Mouse (Mus musculus): Measurements from ENCODE around the gene Dbn1.

Gene Dbn1

DNA sequence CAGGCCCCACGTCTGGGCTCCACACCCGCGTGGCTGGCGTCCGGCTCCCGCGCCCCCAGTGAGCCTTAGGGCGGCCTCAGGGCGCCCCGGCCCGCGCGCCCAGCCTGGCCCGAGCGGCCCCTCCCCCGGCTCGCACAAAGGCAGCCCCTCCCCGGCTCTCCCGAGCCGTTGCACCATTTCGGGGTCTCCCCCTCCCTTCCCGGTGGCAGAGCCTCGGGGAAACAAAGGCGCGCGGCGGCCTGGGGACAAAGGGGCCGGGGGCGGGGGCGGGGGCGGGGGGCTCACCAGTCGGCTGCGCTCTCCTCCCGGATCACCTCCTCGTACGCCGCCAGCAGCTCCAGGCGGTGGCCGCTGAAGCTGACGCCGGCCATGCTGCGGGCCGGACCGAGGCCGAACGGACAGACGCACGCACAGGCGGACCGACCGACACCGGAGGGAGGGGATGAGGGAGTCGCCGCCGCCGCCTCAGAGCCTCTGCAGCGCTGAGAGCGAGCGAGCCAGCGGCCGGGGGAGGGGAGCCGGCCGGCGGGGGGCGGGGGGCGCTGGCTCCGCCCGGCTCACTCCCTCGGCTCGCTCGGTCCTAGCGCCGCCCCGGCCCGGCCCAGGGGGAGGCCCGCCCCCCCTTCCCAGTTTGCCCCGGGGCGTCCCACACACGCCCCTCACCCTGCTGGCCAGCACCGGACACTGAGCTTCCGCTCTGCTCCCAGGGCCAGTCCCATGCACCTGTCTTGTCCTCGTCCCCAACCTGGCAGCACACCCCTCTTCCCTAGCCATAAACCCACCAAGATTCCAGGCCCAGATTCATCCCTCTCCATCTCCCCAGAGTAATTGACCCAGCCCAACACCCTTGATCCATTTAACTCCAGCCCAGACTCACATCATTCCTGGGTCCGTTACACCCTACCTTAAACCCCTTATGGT, at the start of gene Dbn1:
Gene Dbn1, minus strand, starts transcription at position 534 of the 921 bp plus-strand sequence.
- ChIA-PET CTCF (interaction anchor here in 2 of 4 experiments (1.3 to 2.6 kb wide), 4 partner anchors 15 to 70 kb away, joined by 3 to 9 read pairs (median 3); no protein-coding TSS in a partner anchor), POLR2A (interaction anchor here in 3 of 4 experiments (0.6 to 3.2 kb wide), 8 partner anchors 9 to 82 kb away, joined by 3 to 15 read pairs (median 4); partner anchors contain the start of gene Ddx41 (in 1 of the 3))

GRCm38 (mm10) chr13:55536194-55537175, 48.6 kb upstream of the Dbn1 start, which contains the start of gene Ddx41:
Ddx41 (minus strand) TSS chr13:55536658.
- ChIA-PET POLR2A (interaction anchor here in 3 of 4 experiments (0.6 to 2.4 kb wide), 43 partner anchors 9 to 778 kb away, joined by 3 to 10 read pairs (median 3); partner anchors contain the start of genes B230219D22Rik (in 2 of the 3), Caml (in 1 of the 3), Fam193b (in 1 of the 3) and Grk6 (in 1 of the 3)), CTCF (interaction anchor here (0.5 to 2.0 kb wide), 31 partner anchors 8 to 209 kb away, joined by 3 to 9 read pairs (median 3); partner anchors contain the start of genes Fam193b (in 1 of the 4) and Grk6 (in 1 of the 4))

- CTCF ChIA-PET, result interaction anchor here (0.5 to 2.0 kb wide), 23 partner anchors 9 to 208 kb away, joined by 3 to 9 read pairs (median 4); partner anchors contain the start of genes Fam193b (in 1 of the 4) and Grk6 (in 1 of the 4)
These were observed 47.9 kb upstream of the Dbn1 start for GRCm38 (mm10) chr13:55535796-55536193.

GRCm38 (mm10) chr13:55535191-55535590, 47.3 kb upstream of the Dbn1 start:
- POLR2A ChIA-PET, result interaction anchor here in 2 of 4 experiments (1.4 to 3.2 kb wide), 4 partner anchors 8 to 14 kb away, joined by 3 to 22 read pairs (median 6); no protein-coding TSS in a partner anchor

More at GRCm38 (mm10) chr13:55535796-55536193, 47.9 kb upstream of the Dbn1 start:
- POLR2A ChIA-PET, result interaction anchor here in 3 of 4 experiments (0.6 to 1.6 kb wide), 35 partner anchors 8 to 777 kb away, joined by 3 to 10 read pairs (median 4); partner anchors contain the start of genes B230219D22Rik (in 2 of the 3), Caml (in 1 of the 3), Fam193b (in 1 of the 3) and Grk6 (in 1 of the 3)

GRCm38 (mm10) chr13:55529198-55529915, 41.4 kb upstream of the Dbn1 start, which contains the start of gene Dok3:
Dok3 (minus strand) TSS chr13:55529296.
- CTCF ChIA-PET, result interaction anchor here (0.5 to 1.1 kb wide), 6 partner anchors 11 to 508 kb away, joined by 3 to 4 read pairs (median 3); no protein-coding TSS in a partner anchor
- POLR2A ChIA-PET, result interaction anchor here in 1 of 4 experiments (1.0 to 1.6 kb wide), 5 partner anchors 15 to 199 kb away, joined by 3 to 8 read pairs (median 3); partner anchors contain the start of gene Prr7

More at GRCm38 (mm10) chr13:55535191-55535590, 47.3 kb upstream of the Dbn1 start:
- CTCF ChIA-PET, result interaction anchor here in 2 of 4 experiments (0.6 to 2.0 kb wide), 3 partner anchors 12 to 199 kb away, joined by 4 to 9 read pairs (median 4); no protein-coding TSS in a partner anchor

- CTCF ChIA-PET, result interaction anchor here in 3 of 4 experiments (0.6 to 1.1 kb wide), 4 partner anchors 9 to 12 kb away, joined by 3 to 4 read pairs (median 3); partner anchors contain the start of gene Ddx41 (in 1 of the 3)
- POLR2A ChIA-PET, result interaction anchor here in 2 of 4 experiments (0.9 to 1.8 kb wide), 7 partner anchors 8 to 198 kb away, joined by 3 to 8 read pairs (median 3); partner anchors contain the start of genes Ddx41 (in 2 of the 2) and Prr7 (in 1 of the 2)
These were observed 40.2 kb upstream of the Dbn1 start for GRCm38 (mm10) chr13:55527834-55528772.

DNA sequence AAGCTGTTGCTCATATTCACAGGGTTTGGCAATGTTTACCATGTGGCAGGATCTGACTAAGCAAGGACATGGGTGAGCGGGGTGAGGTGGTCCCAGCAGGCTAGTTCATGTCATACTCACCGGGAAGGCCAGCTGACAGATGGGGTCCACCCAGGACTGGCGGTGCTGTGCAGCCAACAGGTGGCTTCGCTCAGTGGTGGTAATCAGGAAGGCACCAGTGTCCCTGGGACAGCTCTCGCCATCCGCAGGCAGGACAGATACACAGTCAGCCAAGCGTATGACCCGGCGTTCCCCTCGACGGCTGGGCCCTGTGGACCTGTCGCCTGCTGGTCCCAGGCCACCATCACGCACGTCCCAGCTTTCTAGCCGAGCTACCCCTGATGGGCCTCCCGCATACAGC, 39.3 kb upstream of the Dbn1 start:
- CTCF ChIA-PET, result no interaction called here

DNA sequence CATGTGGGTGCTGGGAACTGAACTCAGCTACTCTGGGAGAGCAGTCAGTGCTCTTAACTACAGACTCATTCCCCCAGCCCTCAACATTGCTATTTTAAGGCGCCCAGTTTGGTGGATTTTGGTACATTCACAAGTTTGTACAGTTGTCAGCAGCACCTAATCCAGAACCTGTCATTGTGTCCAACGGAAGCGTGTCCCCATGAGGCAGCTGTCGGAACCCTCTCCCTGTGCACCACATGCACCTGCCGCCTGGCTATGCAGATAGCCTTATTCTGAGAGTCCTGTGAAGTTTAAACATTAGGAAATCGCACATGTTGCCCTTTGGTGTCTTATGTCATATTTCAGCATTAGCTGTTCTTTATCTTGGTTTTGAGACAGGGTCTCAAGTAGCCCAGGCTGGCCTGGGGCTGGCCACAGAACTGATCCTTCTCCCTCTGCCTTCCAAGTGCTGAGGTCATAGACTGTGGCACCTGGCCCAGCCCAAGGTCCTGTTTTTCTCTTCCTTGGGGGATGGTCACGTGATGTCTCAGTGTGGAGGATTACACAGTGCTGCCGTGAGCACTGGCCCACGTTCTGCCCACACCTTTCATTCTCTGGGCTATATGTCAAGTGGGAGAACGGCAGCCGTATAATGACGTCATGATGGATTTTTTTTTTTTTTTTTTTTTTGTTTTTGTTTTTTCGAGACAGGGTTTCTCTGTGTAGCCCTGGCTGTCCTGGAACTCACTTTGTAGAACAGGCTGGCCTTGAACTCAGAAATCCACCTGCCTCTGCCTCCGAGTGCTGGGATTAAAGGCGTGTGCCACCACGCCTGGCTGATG, 38.0 kb upstream of the Dbn1 start:
- ChIA-PET CTCF (interaction anchor here in 3 of 4 experiments (0.6 to 1.7 kb wide), 3 partner anchors 9 to 541 kb away, joined by 5 read pairs; no protein-coding TSS in a partner anchor), POLR2A (interaction anchor here in 2 of 4 experiments (0.8 to 4.3 kb wide), 8 partner anchors 8 to 167 kb away, joined by 3 to 22 read pairs (median 4); partner anchors contain the start of genes B230219D22Rik (in 1 of the 2) and Ddx41 (in 1 of the 2))

More for the DNA sequence above, 39.3 kb upstream of the Dbn1 start:
- POLR2A ChIA-PET, result interaction anchor here in 2 of 4 experiments (0.9 to 1.8 kb wide), 6 partner anchors 9 to 165 kb away, joined by 3 to 7 read pairs (median 4); partner anchors contain the start of genes Ddx41 (in 2 of the 2) and B230219D22Rik (in 1 of the 2)

- ChIA-PET CTCF (interaction anchor here in 1 of 4 experiments (2.4 kb wide), 1 partner anchor 12 kb away, joined by 9 read pairs; the partner anchor contains the start of gene Ddx41), POLR2A (interaction anchor here in 3 of 4 experiments (0.6 to 4.3 kb wide), 17 partner anchors 9 to 75 kb away, joined by 3 to 22 read pairs (median 4); partner anchors contain the start of genes Ddx41 (in 2 of the 3) and Pdlim7 (in 1 of the 3))
These were observed 36.2 kb upstream of the Dbn1 start for GRCm38 (mm10) chr13:55523951-55524600.

GRCm38 (mm10) chr13:55523278-55523677, 35.4 kb upstream of the Dbn1 start:
- CTCF ChIA-PET, result interaction anchor here in 3 of 4 experiments (0.7 to 2.4 kb wide), 9 partner anchors 9 to 16 kb away, joined by 3 to 9 read pairs (median 4); partner anchors contain the start of gene Ddx41 (in 2 of the 3)
- POLR2A ChIA-PET, result interaction anchor here (0.6 to 4.3 kb wide), 27 partner anchors 9 to 311 kb away, joined by 3 to 22 read pairs (median 3); partner anchors contain the start of genes Ddx41 (in 2 of the 4), Grk6 (in 2 of the 4), Pdlim7 (in 1 of the 4) and Prr7 (in 1 of the 4)

DNA sequence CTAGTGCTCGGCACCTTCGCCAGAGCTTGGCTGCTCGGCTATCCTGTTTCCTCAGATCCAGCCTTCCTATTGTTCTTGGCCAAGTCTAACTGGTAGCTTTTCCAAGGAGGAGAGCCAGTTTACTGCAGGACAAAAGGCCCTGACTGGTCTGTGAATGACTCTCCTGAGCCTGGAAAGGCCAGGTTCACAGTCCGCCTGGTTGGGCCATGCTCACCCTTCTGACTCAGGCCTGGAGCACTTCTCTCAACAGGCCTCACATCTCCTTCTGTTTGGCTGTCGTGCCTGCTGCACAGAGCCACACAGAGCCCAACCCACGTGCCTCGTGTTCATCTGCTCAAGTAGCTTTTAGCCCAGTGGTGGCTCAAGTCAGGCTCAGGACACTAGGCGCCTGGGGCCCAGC, 34.8 kb upstream of the Dbn1 start:
- POLR2A ChIA-PET, result interaction anchor here (0.6 to 4.3 kb wide), 25 partner anchors 8 to 311 kb away, joined by 3 to 22 read pairs (median 3); partner anchors contain the start of genes Ddx41 (in 2 of the 4), Grk6 (in 2 of the 4), Pdlim7 (in 1 of the 4) and Prr7 (in 1 of the 4)
- CTCF ChIA-PET, result interaction anchor here (0.5 to 2.4 kb wide), 11 partner anchors 8 to 287 kb away, joined by 3 to 9 read pairs (median 4); partner anchors contain the start of gene Ddx41 (in 2 of the 4)

GRCm38 (mm10) chr13:55519606-55520005, 31.7 kb upstream of the Dbn1 start:
- POLR2A ChIA-PET, result interaction anchor here in 1 of 4 experiments (0.7 to 2.1 kb wide), 5 partner anchors 8 to 90 kb away, joined by 3 to 10 read pairs (median 3); partner anchors contain the start of gene Ddx41
- CTCF ChIA-PET, result interaction anchor here in 1 of 4 experiments (1.7 kb wide), 1 partner anchor 11 kb away, joined by 5 read pairs; no protein-coding TSS in a partner anchor

DNA sequence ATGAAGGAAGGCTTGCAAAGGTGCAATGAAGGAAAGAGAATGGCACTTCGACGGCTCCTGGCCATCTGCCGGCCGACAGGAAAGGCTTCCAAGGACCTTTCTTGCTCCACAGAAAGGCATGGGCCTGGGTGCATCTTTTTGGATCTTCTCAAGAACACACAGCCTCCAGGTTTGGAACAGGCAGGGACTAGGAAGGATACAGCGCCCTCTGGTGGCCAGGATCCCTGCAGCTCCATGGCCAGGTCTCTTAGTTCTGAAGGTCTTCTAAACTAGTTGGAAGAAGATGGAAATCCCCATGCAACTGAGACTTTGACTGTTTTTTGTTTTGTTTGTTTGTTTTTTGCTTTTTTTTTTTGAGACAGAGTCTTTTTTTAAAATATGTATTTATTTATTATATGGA, 29.0 kb upstream of the Dbn1 start:
- CTCF ChIA-PET, result interaction anchor here (0.6 to 1.5 kb wide), 43 partner anchors 8 to 717 kb away, joined by 3 to 15 read pairs (median 3); partner anchors contain the start of genes Ddx41 (in 2 of the 4), Dok3 (in 2 of the 4) and Fgfr4 (in 1 of the 4)
- POLR2A ChIA-PET, result interaction anchor here in 3 of 4 experiments (0.7 to 1.7 kb wide), 7 partner anchors 9 to 374 kb away, joined by 3 to 5 read pairs (median 3); partner anchors contain the start of gene Ddx41 (in 1 of the 3)

Measured in embryonic stem cell, embryonic (primary cell).